ENCODE assay signal across 14 mouse cellular contexts in genomic region chr1:168138669-168139068, GRCm38 (mm10).
"Had no signal": no experiment of that assay in that cellular context is flagged by ENCODE, and none has a peak within 500 bp of the region (broad histone marks: within the 10 kb centered on the region; RNA-seq: fewer than 3 reads in every experiment).

No protein-coding gene starts in this region.

- DNase-seq: kidney, adult 2 months; kidney, postnatal 36 days; liver; liver, embryonic 13.5 days; liver, postnatal 0 days; lung, postnatal 36 days; right cerebral cortex, adult 18-20 months; right cerebral cortex, postnatal 25 days; thymus, postnatal 36 days had no signal

- H3K4me1 ChIP-seq: intestine, embryonic 15.5 days; limb, embryonic 12.5 days; liver, embryonic 13.5 days had no signal

- ATAC-seq: intestine, embryonic 15.5 days; liver, postnatal 0 days; midbrain, embryonic 16.5 days had no signal

- H3K27ac ChIP-seq: intestine, embryonic 15.5 days; layer of hippocampus, adult 2 months; limb, embryonic 12.5 days; liver, embryonic 13.5 days; lung, embryonic 15.5 days had no signal

- H3K9ac ChIP-seq: intestine, embryonic 15.5 days; limb, embryonic 12.5 days; liver, embryonic 13.5 days; liver, postnatal 0 days; lung, embryonic 15.5 days had no signal

- H3K4me3 ChIP-seq: intestine, embryonic 15.5 days; layer of hippocampus, adult 2 months; limb, embryonic 12.5 days; liver, embryonic 13.5 days; lung, embryonic 15.5 days had no signal

- H3K9me3 ChIP-seq: intestine, embryonic 15.5 days; liver, embryonic 13.5 days; lung, embryonic 15.5 days had no signal

- H3K36me3 ChIP-seq: intestine, embryonic 15.5 days; limb, embryonic 12.5 days; liver, embryonic 13.5 days; lung, embryonic 15.5 days had no signal

- H3K27me3 ChIP-seq: intestine, embryonic 15.5 days; limb, embryonic 12.5 days; liver, embryonic 13.5 days; lung, embryonic 15.5 days had no signal

- H3K4me2 ChIP-seq: intestine, embryonic 15.5 days; limb, embryonic 12.5 days; liver, embryonic 13.5 days; lung, embryonic 15.5 days had no signal
